Mouse (Mus musculus) heart, postnatal 0 days (tissue): ENCODE measurements at regions not wholly inside any gene's neighbourhood (a gene's known extent, or its start where the extent isn't known, plus 50 kb on each side); places are given as distances from the start of the nearest gene placed in this dataset.

Experiments
- CTCF ChIP-seq: IDR thresholded peaks from 2 replicates; pipeline ENCODE4 v1.5.1; 2016; ENCODE audit warnings: antibody characterized with exemption, control low read depth, low read depth
- EP300 ChIP-seq: IDR thresholded peaks from 2 replicates; pipeline ENCODE4 v1.6.1; 2016; ENCODE audit warnings: antibody characterized with exemption, low read depth

DNA sequence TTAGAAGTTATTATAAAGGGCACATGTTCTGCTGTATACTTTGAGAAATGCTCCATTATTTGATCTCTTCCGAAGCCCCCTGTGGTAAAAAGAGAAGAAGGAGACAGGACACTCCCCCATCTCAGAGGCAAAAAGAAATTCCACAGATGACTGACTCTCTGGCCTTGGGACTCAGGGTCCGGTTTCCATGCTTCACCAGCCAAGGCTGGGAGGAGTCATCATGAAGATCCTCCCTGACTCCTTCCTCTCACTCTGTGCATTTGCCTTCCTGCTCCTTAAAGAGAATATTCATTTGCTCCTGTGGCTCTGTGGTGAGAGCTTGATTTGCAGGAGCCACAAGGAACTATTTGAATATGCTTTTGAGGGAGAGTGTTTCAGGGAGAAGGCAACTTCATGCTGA lies 135.6 kb upstream of the Tenm4 start:
- TF ChIP-seq CTCF, result no peak
- TF ChIP-seq EP300, result no peak
